Mouse (Mus musculus): Measurements from ENCODE around the gene Pde4d.
A peak's percentile ranks its signal among the peaks of the same experiment; 100 is the strongest.

DNA sequence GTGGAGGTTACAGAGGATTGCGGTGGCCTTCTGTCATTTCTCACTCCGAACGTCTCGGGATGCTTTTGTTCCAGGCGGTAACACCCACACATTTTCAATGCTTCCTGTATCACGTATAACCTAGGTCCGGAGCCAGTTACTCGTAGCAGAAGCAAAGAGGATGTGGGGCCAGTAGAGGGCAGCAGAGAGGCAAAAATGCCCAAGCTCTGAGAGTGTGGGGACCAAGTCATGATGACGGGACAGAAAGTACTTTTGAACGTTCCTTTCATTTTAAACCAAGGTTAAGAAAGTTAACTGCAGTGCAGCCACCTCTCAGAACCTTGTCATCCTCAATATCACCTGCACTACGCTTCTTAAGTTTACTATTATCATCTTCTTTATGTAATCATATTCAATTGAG is 1326.4 kb downstream of the Pde4d start:
- TF ChIP-seq CTCF (IDR thresholded peaks at IDR 0.05; ENCODE audit: insufficient read depth, low read depth, low read length) (peak; percentile 55), POLR2A (IDR thresholded peaks at IDR 0.05; ENCODE audit: insufficient read depth, low read depth, low read length) (no peak)
